Mouse (Mus musculus): Measurements from ENCODE around the gene Rev3l. TPM values are rescaled to one million over a fixed set of nuclear protein-coding genes. Genes with fewer than 3 reads are reported as not detected.

Rev3l gene
- 21.7 and 23.0 TPM in 2 replicates for polyA plus RNA-seq (2016; fragmentation: Nextera tagmentation; extraction: Ambion mirVana)

DNA sequence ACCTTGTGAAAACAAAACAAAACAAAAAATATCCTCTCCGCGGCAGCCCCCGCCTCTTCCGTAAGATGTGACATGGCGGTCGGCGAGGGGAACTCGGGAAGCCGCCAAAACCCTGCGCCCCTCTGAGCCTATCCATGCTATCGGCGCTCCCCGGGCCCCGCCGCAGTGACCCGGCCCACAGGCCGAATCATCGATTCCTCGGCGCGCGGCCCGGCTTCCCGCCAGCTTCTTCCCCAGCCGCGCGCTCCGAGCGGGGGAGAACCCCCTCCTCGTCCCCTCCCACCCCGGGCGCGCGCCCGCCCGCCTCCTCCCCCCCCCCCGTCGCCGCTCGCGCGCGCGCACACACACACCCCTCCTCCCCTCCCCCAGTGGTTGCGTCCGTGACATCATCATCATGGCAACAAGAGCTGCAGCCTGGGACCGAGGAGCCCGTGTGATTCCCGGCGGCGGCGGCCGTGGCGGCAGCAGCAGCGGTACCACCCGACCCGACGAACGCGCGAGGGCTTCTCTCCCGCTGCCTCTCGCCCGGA lies at the start of gene Rev3l:
Gene Rev3l (plus strand): TSS at position 383 of the 530 bp plus-strand sequence.
- H3K4me1 ChIP-seq, result peaks cover 18% of the 10 kb centered on the region; the same call in 1 of the 2 replicates
- H3K4me2 ChIP-seq (replicated peaks), result peak within 1 kb of the TSS; percentile 70

DNA sequence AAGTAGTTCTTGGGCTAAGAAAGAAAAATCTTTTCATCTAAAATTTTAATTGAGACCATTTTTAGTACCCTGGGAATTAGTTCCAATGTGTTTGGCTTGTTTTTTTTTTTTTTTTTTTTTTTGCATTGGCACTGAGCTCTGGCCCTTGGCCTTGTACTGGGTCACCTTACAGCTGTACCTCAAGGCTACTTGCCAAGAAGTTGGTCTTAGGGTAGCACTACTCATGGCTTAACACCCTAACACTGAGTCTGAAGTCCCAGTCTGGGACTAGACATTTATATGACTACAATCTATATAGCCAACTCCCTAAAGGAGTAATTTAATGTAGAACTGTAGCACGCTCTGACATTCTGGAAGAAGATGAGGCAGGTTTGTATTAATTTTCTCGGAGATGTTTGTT lies 49.4 kb upstream of the Rev3l start:
- WGBS, result 91% methylated on average over 2 of the region's 2 CpGs
- H3K4me3 ChIP-seq, result no peak overlapping the region
- H3K4me2 ChIP-seq (replicated peaks), result no peak overlapping the region
- H3K27ac ChIP-seq, result no peak overlapping the region
- H3K4me1 ChIP-seq, result peaks cover 5% of the 10 kb centered on the region; the same call in 1 of the 2 replicates
- H3K27me3 ChIP-seq (replicated peaks), result no peaks in the 10 kb centered on the region
- no peak overlapping the region for H3K9ac ChIP-seq
- no peaks in the 10 kb centered on the region for H3K9me3 ChIP-seq
- ATAC-seq (ENCODE audit: low FRiP score, low read depth), result no peak
- H3K36me3 ChIP-seq, result peaks cover 8% of the 10 kb centered on the region; the same call in 1 of the 2 replicates

More for the DNA sequence above, at the start of gene Rev3l:
- Histone ChIP-seq H3K9ac (peak within 1 kb of the TSS; percentile 95), H3K27ac (peak within 1 kb of the TSS; percentile 100), H3K36me3 (0 out of 2 replicates have a peak, but pooled peaks cover 3% of the 10 kb centered on the region), H3K27me3 (replicated peaks) (no peaks in the 10 kb centered on the region), H3K4me3 (peak within 1 kb of the TSS; percentile 89), H3K9me3 (no peaks in the 10 kb centered on the region)
- WGBS, result under 1% methylated on average over 36 of the region's 64 CpGs
- ATAC-seq (ENCODE audit: low FRiP score, low read depth), result peak; percentile 84

GRCm38 (mm10) chr10:39683481-39683880 lies 48.4 kb upstream of the Rev3l start:
- Histone ChIP-seq H3K4me1 (peaks cover 5% of the 10 kb centered on the region; the same call in 1 of the 2 replicates), H3K4me3 (no peak overlapping the region), H3K27ac (no peak overlapping the region), H3K9me3 (no peaks in the 10 kb centered on the region), H3K36me3 (peaks cover 8% of the 10 kb centered on the region; the same call in 1 of the 2 replicates), H3K9ac (no peak overlapping the region), H3K4me2 (replicated peaks) (no peak overlapping the region), H3K27me3 (replicated peaks) (no peaks in the 10 kb centered on the region)
- 93% methylated on average over 2 of the region's 2 CpGs for WGBS
- ATAC-seq (ENCODE audit: low FRiP score, low read depth), result no peak

GRCm38 (mm10) chr10:39686811-39687210 lies 45.1 kb upstream of the Rev3l start:
- ATAC-seq (ENCODE audit: low FRiP score, low read depth), result no peak
- 98% methylated on average over 4 of the region's 4 CpGs for WGBS
- H3K27me3 ChIP-seq (replicated peaks), result no peaks in the 10 kb centered on the region
- H3K9ac ChIP-seq, result no peak overlapping the region
- no peak overlapping the region for H3K4me2 ChIP-seq (replicated peaks)
- no peaks in the 10 kb centered on the region for H3K36me3 ChIP-seq
- H3K4me3 ChIP-seq, result no peak overlapping the region
- peaks cover 11% of the 10 kb centered on the region; the same call in 1 of the 2 replicates for H3K4me1 ChIP-seq
- H3K9me3 ChIP-seq, result no peaks in the 10 kb centered on the region
- no peak overlapping the region for H3K27ac ChIP-seq

GRCm38 (mm10) chr10:39687851-39688250 lies 44.1 kb upstream of the Rev3l start:
- H3K27ac ChIP-seq, result no peak overlapping the region
- no peak overlapping the region for H3K4me2 ChIP-seq (replicated peaks)
- H3K27me3 ChIP-seq (replicated peaks), result no peaks in the 10 kb centered on the region
- H3K36me3 ChIP-seq, result no peaks in the 10 kb centered on the region
- H3K4me3 ChIP-seq, result no peak overlapping the region
- H3K4me1 ChIP-seq, result peaks cover 11% of the 10 kb centered on the region; the same call in 1 of the 2 replicates
- no peaks in the 10 kb centered on the region for H3K9me3 ChIP-seq
- H3K9ac ChIP-seq, result no peak overlapping the region
- ATAC-seq (ENCODE audit: low FRiP score, low read depth), result no peak
- 64% methylated on average over 3 of the region's 3 CpGs for WGBS

DNA sequence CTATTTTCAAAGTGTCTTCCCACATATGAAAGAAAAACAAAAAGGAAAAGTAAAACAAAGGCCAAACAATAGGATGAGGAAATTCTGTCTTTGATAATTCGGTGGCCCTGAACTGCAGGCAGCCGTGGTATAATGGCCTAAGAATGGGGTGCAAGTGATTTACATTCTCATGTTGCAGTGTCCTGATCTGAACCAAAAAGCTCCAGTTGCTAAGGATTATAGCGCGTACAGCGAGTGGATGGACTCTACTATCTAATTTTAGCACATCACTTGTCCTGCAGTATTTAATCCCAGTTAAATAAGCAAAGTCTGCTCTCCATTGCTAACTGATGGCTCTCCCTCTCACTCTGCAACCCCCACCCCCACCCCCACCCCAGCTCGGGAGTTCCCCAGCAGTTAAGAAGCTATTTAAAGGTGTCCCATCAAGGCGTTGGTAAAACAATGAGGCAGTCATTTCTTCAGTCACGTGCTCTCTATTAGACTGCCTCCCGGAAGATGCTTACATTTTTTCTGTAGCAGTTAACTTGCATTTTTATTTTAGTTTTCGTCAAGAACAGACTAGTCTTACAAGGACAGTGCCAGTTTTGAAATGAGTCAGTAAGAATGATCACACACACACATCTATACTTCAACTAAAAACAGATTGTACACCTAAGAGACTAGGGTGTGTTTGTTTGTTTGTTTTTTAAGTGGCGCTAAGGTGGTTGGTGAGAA lies 40.4 kb upstream of the Rev3l start:
- WGBS, result 47% methylated on average over 11 of the region's 11 CpGs
- Histone ChIP-seq H3K27me3 (replicated peaks) (no peaks in the 10 kb centered on the region), H3K4me3 (no peak overlapping the region), H3K27ac (no peak overlapping the region), H3K4me2 (replicated peaks) (no peak overlapping the region), H3K4me1 (peaks cover 6% of the 10 kb centered on the region; the same call in 1 of the 2 replicates), H3K9me3 (no peaks in the 10 kb centered on the region), H3K9ac (no peak overlapping the region), H3K36me3 (no peaks in the 10 kb centered on the region)
- no peak for ATAC-seq (ENCODE audit: low FRiP score, low read depth)

DNA sequence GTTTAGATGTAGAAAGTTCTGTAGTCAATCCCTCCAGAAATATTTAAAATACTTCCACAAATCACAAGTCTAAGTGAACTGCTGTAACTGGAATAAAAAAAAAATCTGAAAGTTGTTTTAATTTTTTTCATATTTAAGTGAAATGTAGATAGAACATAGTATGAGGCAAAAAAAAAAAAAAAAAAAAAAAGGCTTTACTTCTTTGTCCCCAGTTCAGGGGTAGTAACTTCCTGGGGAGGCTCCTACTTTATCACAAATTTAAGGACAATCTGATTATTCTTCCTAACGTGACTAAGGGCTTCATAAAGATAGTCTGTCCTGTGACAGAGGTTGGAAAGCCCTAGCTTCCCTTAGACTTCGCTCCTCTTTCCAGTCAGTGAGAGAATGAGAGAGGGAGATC lies 39.8 kb upstream of the Rev3l start:
- 78% methylated on average over 2 of the region's 2 CpGs for WGBS
- no peaks in the 10 kb centered on the region for H3K9me3 ChIP-seq
- H3K4me2 ChIP-seq (replicated peaks), result no peak overlapping the region
- no peaks in the 10 kb centered on the region for H3K36me3 ChIP-seq
- H3K9ac ChIP-seq, result no peak overlapping the region
- peaks cover 6% of the 10 kb centered on the region; the same call in 1 of the 2 replicates for H3K4me1 ChIP-seq
- no peak overlapping the region for H3K27ac ChIP-seq
- H3K4me3 ChIP-seq, result no peak overlapping the region
- H3K27me3 ChIP-seq (replicated peaks), result no peaks in the 10 kb centered on the region
- ATAC-seq (ENCODE audit: low FRiP score, low read depth), result no peak

DNA sequence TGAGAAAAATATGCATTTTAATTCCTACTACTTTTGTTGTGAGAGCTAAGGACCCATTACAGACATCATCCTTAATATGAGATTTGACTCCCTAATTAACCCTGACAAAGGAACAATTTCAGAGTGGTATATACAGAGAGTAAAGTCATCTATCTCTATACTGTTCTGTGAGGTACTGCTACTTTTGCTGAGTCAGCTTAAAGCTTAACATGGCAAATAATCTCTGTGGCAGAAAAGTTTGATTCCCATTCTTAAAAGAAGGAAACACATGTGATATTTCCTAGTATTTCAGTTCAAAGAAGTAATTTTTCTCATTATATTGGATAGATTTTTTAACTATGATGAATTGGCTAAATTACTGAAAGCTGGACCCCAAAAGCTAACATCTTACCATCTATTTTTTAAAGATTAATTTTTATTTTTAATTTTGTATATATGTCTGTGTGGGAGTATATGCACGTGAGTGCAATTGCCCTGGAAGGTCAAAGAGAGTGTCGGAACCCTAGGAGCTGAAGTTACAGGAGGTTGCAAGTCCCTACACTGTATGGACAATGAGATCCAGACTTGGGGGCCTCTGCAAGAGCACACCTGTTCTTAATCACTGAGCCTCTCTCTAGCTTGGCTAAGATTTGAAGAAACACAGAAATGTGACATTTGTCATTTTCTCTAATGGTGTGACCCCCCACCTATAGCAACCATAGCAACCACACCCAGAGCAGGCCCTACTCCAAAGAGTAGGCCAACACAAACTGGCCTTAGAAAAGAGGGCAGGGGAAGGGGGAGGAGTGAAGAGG lies 24.0 kb upstream of the Rev3l start:
- no peak for ATAC-seq (ENCODE audit: low FRiP score, low read depth)
- no peaks in the 10 kb centered on the region for H3K4me1 ChIP-seq
- no peaks in the 10 kb centered on the region for H3K36me3 ChIP-seq
- no peak overlapping the region for H3K9ac ChIP-seq
- WGBS, result 89% methylated on average over 2 of the region's 2 CpGs
- H3K27me3 ChIP-seq (replicated peaks), result no peaks in the 10 kb centered on the region
- H3K27ac ChIP-seq, result no peak overlapping the region
- no peak overlapping the region for H3K4me2 ChIP-seq (replicated peaks)
- H3K4me3 ChIP-seq, result no peak overlapping the region
- no peaks in the 10 kb centered on the region for H3K9me3 ChIP-seq

- Histone ChIP-seq H3K27me3 (replicated peaks) (no peaks in the 10 kb centered on the region), H3K4me3 (no peak overlapping the region), H3K9ac (no peak overlapping the region), H3K4me1 (no peaks in the 10 kb centered on the region), H3K27ac (no peak overlapping the region), H3K9me3 (no peaks in the 10 kb centered on the region), H3K36me3 (no peaks in the 10 kb centered on the region), H3K4me2 (replicated peaks) (no peak overlapping the region)
- ATAC-seq (ENCODE audit: low FRiP score, low read depth), result no peak
- 85% methylated on average over 5 of the region's 5 CpGs for WGBS
Measured at GRCm38 (mm10) chr10:39716936-39717335, 15.0 kb upstream of the Rev3l start.

- WGBS, result 1% methylated on average over 41 of the region's 66 CpGs
- Histone ChIP-seq H3K27me3 (replicated peaks) (no peaks in the 10 kb centered on the region), H3K4me3 (peak overlapping the region; percentile 89), H3K4me1 (peaks cover 18% of the 10 kb centered on the region; the same call in 1 of the 2 replicates), H3K36me3 (0 out of 2 replicates have a peak, but pooled peaks cover 3% of the 10 kb centered on the region), H3K27ac (peak overlapping the region; percentile 100), H3K4me2 (replicated peaks) (peak overlapping the region; percentile 70), H3K9ac (peak overlapping the region; percentile 95), H3K9me3 (no peaks in the 10 kb centered on the region)
- ATAC-seq (ENCODE audit: low FRiP score, low read depth), result peak; percentile 91
Measured at GRCm38 (mm10) chr10:39730976-39731735, 762 bp upstream of the Rev3l start.

DNA sequence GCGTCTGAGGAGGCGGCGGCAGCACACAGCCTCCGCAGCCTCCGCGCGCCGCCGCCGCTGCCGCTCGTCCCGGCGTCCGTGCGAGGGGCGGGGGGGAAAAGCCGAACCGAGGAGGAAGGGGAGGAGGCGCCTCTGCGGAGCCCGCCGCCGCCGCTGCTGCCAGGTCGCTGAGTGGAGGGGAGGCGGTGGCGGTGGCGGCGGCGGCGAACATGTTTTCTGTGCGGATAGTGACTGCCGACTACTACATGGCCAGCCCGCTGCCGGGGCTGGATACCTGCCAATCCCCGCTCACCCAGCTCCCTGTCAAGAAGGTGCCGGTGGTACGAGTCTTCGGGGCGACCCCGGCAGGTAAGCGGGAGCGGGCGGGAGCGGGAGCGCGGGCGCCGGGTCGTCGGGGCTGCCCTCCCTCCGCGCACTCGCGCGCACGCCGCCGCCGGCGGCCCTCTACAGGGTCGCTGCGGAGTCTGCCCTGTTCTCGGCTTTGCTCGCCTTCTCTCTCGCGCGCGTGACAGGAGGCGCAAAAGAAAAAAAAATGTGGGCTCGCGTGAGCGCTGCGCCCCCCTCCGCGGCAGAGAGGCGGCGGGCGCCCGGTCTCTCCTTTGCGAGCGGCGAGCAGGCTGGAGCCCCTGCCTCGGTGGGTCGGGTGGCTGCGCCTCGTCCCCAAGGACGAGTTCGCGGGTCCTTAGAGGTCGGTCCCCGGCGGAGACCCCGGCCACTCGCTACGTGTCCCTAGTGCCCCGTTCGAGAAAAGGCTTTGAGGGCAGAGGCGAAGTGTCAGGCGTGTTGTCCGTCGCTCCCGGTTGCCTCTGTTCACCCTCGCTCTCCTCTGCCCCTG lies 565 bp downstream of the Rev3l start:
- Histone ChIP-seq H3K4me3 (peak overlapping the region; percentile 89), H3K9ac (peak overlapping the region; percentile 95), H3K27ac (peak overlapping the region; percentile 100), H3K4me2 (replicated peaks) (peak overlapping the region; percentile 70), H3K36me3 (0 out of 2 replicates have a peak, but pooled peaks cover 3% of the 10 kb centered on the region), H3K27me3 (replicated peaks) (no peaks in the 10 kb centered on the region), H3K9me3 (no peaks in the 10 kb centered on the region), H3K4me1 (peaks cover 18% of the 10 kb centered on the region; the same call in 1 of the 2 replicates)
- peak; percentile 54 for ATAC-seq (ENCODE audit: low FRiP score, low read depth)
- under 1% methylated on average over 82 of the region's 105 CpGs for WGBS

All from neural tube, embryonic 12.5 days (tissue).